In genomic region chr9:122310613-122311049, GRCm38 (mm10) we compare ENCODE assay signal across 8 mouse cellular contexts. TPM values are rescaled to one million over a fixed set of nuclear protein-coding genes. Genes with fewer than 3 reads are reported as not detected.
DNase-seq lines count a peak whose midpoint lies in the region; ATAC-seq and TF ChIP-seq lines count a peak whose summit lies in the region.

No protein-coding gene starts in this region.

- peak; percentile 82 for ATAC-seq in embryonic facial prominence, embryonic 13.5 days (ENCODE audit: insufficient number of reproducible peaks, insufficient read depth, low FRiP score, low TSS enrichment, low read depth)
- ATAC-seq in limb, embryonic 12.5 days (ENCODE audit: insufficient number of reproducible peaks, insufficient read depth, low FRiP score, low TSS enrichment, low read depth) = peak; percentile 86
- ATAC-seq in midbrain, embryonic 14.5 days (ENCODE audit: low FRiP score, low TSS enrichment) = peak; percentile 78

- peaks cover 7% of the 10 kb centered on the region for H3K4me1 ChIP-seq in embryonic facial prominence, embryonic 13.5 days
- no peaks in the 10 kb centered on the region; the same call in 1 of the 2 replicates for H3K4me1 ChIP-seq in heart, adult 2 months (ENCODE audit: control insufficient read depth, insufficient read depth, low read length)
- peaks cover 4% of the 10 kb centered on the region; the same call in 1 of the 2 replicates for H3K4me1 ChIP-seq in kidney, adult 2 months (ENCODE audit: control insufficient read depth, insufficient read depth, low read length)
- peaks cover 4% of the 10 kb centered on the region for H3K4me1 ChIP-seq in limb, embryonic 12.5 days (replicated peaks)
- peaks cover 9% of the 10 kb centered on the region for H3K4me1 ChIP-seq in midbrain, embryonic 14.5 days (ENCODE audit: control insufficient read depth, insufficient read depth, low read length)

- peak overlapping the region; percentile 80 for H3K27ac ChIP-seq in embryonic facial prominence, embryonic 13.5 days
- H3K27ac ChIP-seq in heart, adult 2 months = peak overlapping the region; percentile 60
- peak overlapping the region; percentile 57 for H3K27ac ChIP-seq in kidney, adult 2 months (ENCODE audit: insufficient read depth, low read depth, low read length)
- peak overlapping the region; percentile 80 for H3K27ac ChIP-seq in limb, embryonic 12.5 days
- H3K27ac ChIP-seq in midbrain, embryonic 14.5 days (replicated peaks; ENCODE audit: low read depth, low read length) = no peak overlapping the region

- H3K4me3 ChIP-seq in embryonic facial prominence, embryonic 13.5 days = peak overlapping the region; percentile 46
- peak overlapping the region; percentile 50 for H3K4me3 ChIP-seq in heart, adult 2 months
- H3K4me3 ChIP-seq in kidney, adult 2 months (ENCODE audit: insufficient read depth, low read depth, low read length) = peak overlapping the region; percentile 88
- H3K4me3 ChIP-seq in limb, embryonic 12.5 days (replicated peaks) = peak overlapping the region; percentile 42
- H3K4me3 ChIP-seq in midbrain, embryonic 14.5 days (replicated peaks; ENCODE audit: low read depth, low read length) = peak overlapping the region; percentile 33

- H3K9me3 ChIP-seq in embryonic facial prominence, embryonic 13.5 days = no peaks in the 10 kb centered on the region
- no peaks in the 10 kb centered on the region for H3K9me3 ChIP-seq in limb, embryonic 12.5 days
- H3K9me3 ChIP-seq in midbrain, embryonic 14.5 days (ENCODE audit: control insufficient read depth, low read length) = no peaks in the 10 kb centered on the region

- H3K79me2 ChIP-seq in heart, adult 2 months (replicated peaks; ENCODE audit: control insufficient read depth, insufficient read depth, low read length) = no peaks in the 10 kb centered on the region

- peak; percentile 77 for DNase-seq in 416B (ENCODE audit: low read depth)
- DNase-seq in adrenal gland, postnatal 4 days (ENCODE audit: low spot score in 2 of 2) = peak; percentile 59 to 74
- DNase-seq in heart, adult 2 months = peak; percentile 84 to 86
- DNase-seq in kidney, adult 2 months = peak; percentile 88
- DNase-seq in midbrain, embryonic 14.5 days = peak; percentile 91
- DNase-seq in spleen, adult 12 weeks (ENCODE audit: low spot score) = peak; percentile 66

- intact Hi-C loops in heart, adult 2 months (cut with DNase I) = loop anchor here (1.0 to 10.0 kb wide), 3 partner anchors 18 to 296 kb away; no protein-coding TSS in a partner anchor

- TF ChIP-seq POLR2A in heart, adult 2 months (IDR thresholded peaks at IDR 0.05; ENCODE audit: insufficient read depth, low read depth, low read length) = no peak
- TF ChIP-seq POLR2A in kidney, adult 2 months (IDR thresholded peaks at IDR 0.05; ENCODE audit: low read depth, low read length) = no peak

- H3K9ac ChIP-seq in embryonic facial prominence, embryonic 13.5 days = peak overlapping the region; percentile 70
- peak overlapping the region; percentile 37 for H3K9ac ChIP-seq in heart, adult 2 months (ENCODE audit: low read depth, low read length)
- peak overlapping the region; percentile 58 for H3K9ac ChIP-seq in limb, embryonic 12.5 days (replicated peaks)
- no peak overlapping the region; the same call in 1 of the 2 replicates for H3K9ac ChIP-seq in midbrain, embryonic 14.5 days (replicated peaks; ENCODE audit: low read length)

- peak; percentile 99 for TF ChIP-seq CTCF in heart, adult 2 months (IDR thresholded peaks at IDR 0.05)
- peak; percentile 99 for TF ChIP-seq CTCF in kidney, adult 2 months (conservative IDR thresholded peaks at IDR 0.05; ENCODE audit: insufficient read depth, insufficient read length, low read depth, low read length)

- peak overlapping the region; percentile 61 for H3K4me2 ChIP-seq in embryonic facial prominence, embryonic 13.5 days
- H3K4me2 ChIP-seq in limb, embryonic 12.5 days = peak overlapping the region; percentile 57
- peak overlapping the region; percentile 58 for H3K4me2 ChIP-seq in midbrain, embryonic 14.5 days (ENCODE audit: low read length)

- under 1% methylated on average over 18 of the region's 19 CpGs for WGBS in embryonic facial prominence, embryonic 13.5 days
- 3% methylated on average over 19 of the region's 19 CpGs for WGBS in heart, adult 2 months
- under 1% methylated on average over 19 of the region's 19 CpGs for WGBS in kidney, adult 2 months
- WGBS in limb, embryonic 12.5 days = 5% methylated on average over 19 of the region's 19 CpGs
- 2% methylated on average over 19 of the region's 19 CpGs for WGBS in midbrain, embryonic 14.5 days

- no peaks in the 10 kb centered on the region for H3K27me3 ChIP-seq in embryonic facial prominence, embryonic 13.5 days
- no peaks in the 10 kb centered on the region for H3K27me3 ChIP-seq in heart, adult 2 months (ENCODE audit: control insufficient read depth, insufficient read depth, low read length)
- H3K27me3 ChIP-seq in kidney, adult 2 months (replicated peaks; ENCODE audit: control insufficient read depth, insufficient read depth, low read length) = no peaks in the 10 kb centered on the region
- no peaks in the 10 kb centered on the region for H3K27me3 ChIP-seq in limb, embryonic 12.5 days
- H3K27me3 ChIP-seq in midbrain, embryonic 14.5 days (ENCODE audit: control insufficient read depth, insufficient read depth, low read length) = no peaks in the 10 kb centered on the region

- no peaks in the 10 kb centered on the region for H3K36me3 ChIP-seq in embryonic facial prominence, embryonic 13.5 days
- H3K36me3 ChIP-seq in heart, adult 2 months (ENCODE audit: control insufficient read depth, insufficient read depth, low read length) = no peaks in the 10 kb centered on the region
- no peaks in the 10 kb centered on the region for H3K36me3 ChIP-seq in kidney, adult 2 months (ENCODE audit: control insufficient read depth, insufficient read depth, low read length)
- H3K36me3 ChIP-seq in limb, embryonic 12.5 days = no peaks in the 10 kb centered on the region
- H3K36me3 ChIP-seq in midbrain, embryonic 14.5 days (ENCODE audit: control insufficient read depth, insufficient read depth, low read length) = no peaks in the 10 kb centered on the region

- peak; percentile 74; the same call in 1 of the 2 replicates for TF ChIP-seq EP300 in heart, adult 2 months (IDR thresholded peaks at IDR 0.05; ENCODE audit: insufficient read depth, low read depth, low read length)

RNA-seq across cellular contexts. Expression of gene Ano10, which starts 16.4 kb away (rescaled TPM):
- total RNA-seq in adrenal gland, postnatal 4 days (2021) = 10 to 100 TPM; 60.3 to 65.8 TPM
- 30.8 and 31.9 TPM in 2 replicates for polyA plus RNA-seq in embryonic facial prominence, embryonic 13.5 days (2015; fragmentation: Nextera tagmentation; extraction: Ambion mirVana)
- 100 to 1,000 TPM; 180 to 214 TPM for total RNA-seq in heart, adult 2 months (2021)
- polyA plus RNA-seq in heart, adult 2 months (2012; rRNA removed) = 167 and 286 TPM in 2 replicates
- 50.6 and 54.4 TPM in 2 replicates for polyA plus RNA-seq in kidney, adult 2 months (2012; rRNA removed)
- polyA plus RNA-seq in limb, embryonic 12.5 days (2016; fragmentation: Nextera tagmentation; extraction: Ambion mirVana) = 31.8 and 33.1 TPM in 2 replicates
- polyA plus RNA-seq in midbrain, embryonic 14.5 days (2014; fragmentation: Nextera tagmentation; extraction: Ambion mirVana) = 33.1 and 41.2 TPM in 2 replicates

RNA-seq across cellular contexts. Expression of gene Abhd5, which starts 40.8 kb away (rescaled TPM):
- 10 to 100 TPM; 43.5 to 50.2 TPM for total RNA-seq in adrenal gland, postnatal 4 days (2021)
- 33.4 and 33.9 TPM in 2 replicates for polyA plus RNA-seq in embryonic facial prominence, embryonic 13.5 days (2015; fragmentation: Nextera tagmentation; extraction: Ambion mirVana)
- 10 to 100 TPM; 53.3 to 63.2 TPM for total RNA-seq in heart, adult 2 months (2021)
- 31.8 and 52.8 TPM in 2 replicates for polyA plus RNA-seq in heart, adult 2 months (2012; rRNA removed)
- polyA plus RNA-seq in kidney, adult 2 months (2012; rRNA removed) = 36.3 and 39.1 TPM in 2 replicates
- 22.2 and 26.3 TPM in 2 replicates for polyA plus RNA-seq in limb, embryonic 12.5 days (2016; fragmentation: Nextera tagmentation; extraction: Ambion mirVana)
- polyA plus RNA-seq in midbrain, embryonic 14.5 days (2014; fragmentation: Nextera tagmentation; extraction: Ambion mirVana) = 22.0 and 28.0 TPM in 2 replicates

Comparison
In these comparisons a context has a peak if more than half of its experiments do, and no peak if none do; other contexts are left out.
1. H3K4me3 ChIP-seq: peak in every context shown above with its lines; median percentile 88 in kidney, adult 2 months; 50 in heart, adult 2 months; 46 in embryonic facial prominence, embryonic 13.5 days; 42 in limb, embryonic 12.5 days; 33 in midbrain, embryonic 14.5 days.